Mouse (Mus musculus): ENCODE measurements at regions not wholly inside any gene's neighbourhood (a gene's known extent, or its start where the extent isn't known, plus 50 kb on each side); places are given as distances from the start of the nearest gene placed in this dataset.

GRCm38 (mm10) chr5:147794711-147795532, 65.3 kb upstream of the Pomp start:
- 77% methylated on average over 17 of the region's 17 CpGs for WGBS
- no peak for DNase-seq (ENCODE audit: low spot score)
- Histone ChIP-seq H3K4me1 (no peaks in the 10 kb centered on the region), H3K36me3 (replicated peaks) (no peaks in the 10 kb centered on the region), H3K9me3 (0 out of 2 replicates have a peak, but pooled peaks cover 9% of the 10 kb centered on the region), H3K27ac (replicated peaks) (no peak overlapping the region), H3K4me3 (no peak overlapping the region), H3K27me3 (replicated peaks; ENCODE audit: low read depth, poor library complexity, severe bottlenecking) (no peaks in the 10 kb centered on the region)

GRCm38 (mm10) chr5:147793059-147793458, 67.2 kb upstream of the Pomp start:
- Histone ChIP-seq H3K9me3 (0 out of 2 replicates have a peak, but pooled peaks cover 5% of the 10 kb centered on the region), H3K4me3 (no peak overlapping the region), H3K27me3 (replicated peaks; ENCODE audit: low read depth, poor library complexity, severe bottlenecking) (no peaks in the 10 kb centered on the region), H3K4me1 (no peaks in the 10 kb centered on the region), H3K27ac (replicated peaks) (no peak overlapping the region), H3K36me3 (replicated peaks) (no peaks in the 10 kb centered on the region)
- no peak for DNase-seq (ENCODE audit: low spot score)
- 80% methylated on average over 9 of the region's 9 CpGs for WGBS

GRCm38 (mm10) chr5:147792638-147793037, 66.8 kb upstream of the Flt1 start:
- H3K4me3 ChIP-seq, result no peak overlapping the region
- no peaks in the 10 kb centered on the region for H3K36me3 ChIP-seq (replicated peaks)
- H3K27me3 ChIP-seq (replicated peaks; ENCODE audit: low read depth, poor library complexity, severe bottlenecking), result no peaks in the 10 kb centered on the region
- 82% methylated on average over 4 of the region's 4 CpGs for WGBS
- 0 out of 2 replicates have a peak, but pooled peaks cover 4% of the 10 kb centered on the region for H3K9me3 ChIP-seq
- DNase-seq (ENCODE audit: low spot score), result no peak
- H3K4me1 ChIP-seq, result no peaks in the 10 kb centered on the region
- no peak overlapping the region for H3K27ac ChIP-seq (replicated peaks)

DNA sequence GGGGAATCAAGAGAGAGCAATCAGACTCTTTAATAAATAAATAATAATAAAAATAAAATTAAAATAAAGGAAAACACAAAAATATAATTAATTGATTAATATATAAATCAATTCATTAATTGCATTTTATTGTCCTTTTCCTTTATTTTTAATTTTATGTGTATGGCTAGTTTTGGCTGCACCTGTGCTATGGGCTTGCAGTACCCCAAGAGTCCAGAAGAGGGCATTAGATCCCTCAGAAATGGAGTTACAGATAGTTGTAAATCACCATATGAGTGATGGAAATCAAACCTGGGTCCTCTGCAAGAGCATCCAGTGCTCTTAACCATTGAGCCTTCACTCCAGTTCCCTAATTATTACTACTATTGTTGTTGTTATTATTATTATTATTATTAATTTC, 65.3 kb upstream of the Flt1 start:
- no peak for DNase-seq (ENCODE audit: low spot score)
- Histone ChIP-seq H3K36me3 (replicated peaks) (no peaks in the 10 kb centered on the region), H3K9me3 (no peaks in the 10 kb centered on the region), H3K4me1 (no peaks in the 10 kb centered on the region), H3K27ac (replicated peaks) (no peak overlapping the region), H3K4me3 (no peak overlapping the region), H3K27me3 (replicated peaks; ENCODE audit: low read depth, poor library complexity, severe bottlenecking) (no peaks in the 10 kb centered on the region)

- Histone ChIP-seq H3K9me3 (peaks cover 7% of the 10 kb centered on the region; the same call in 1 of the 2 replicates), H3K4me1 (peaks cover under 1% of the 10 kb centered on the region; the same call in 1 of the 2 replicates), H3K4me3 (no peak overlapping the region), H3K36me3 (replicated peaks) (no peaks in the 10 kb centered on the region), H3K27ac (replicated peaks) (no peak overlapping the region), H3K27me3 (replicated peaks; ENCODE audit: low read depth, poor library complexity, severe bottlenecking) (no peaks in the 10 kb centered on the region)
- 74% methylated on average over 6 of the region's 6 CpGs for WGBS
- DNase-seq (ENCODE audit: low spot score), result no peak
Measured at GRCm38 (mm10) chr5:147788496-147788895, 62.7 kb upstream of the Flt1 start.

GRCm38 (mm10) chr5:147786857-147787256, 61.0 kb upstream of the Flt1 start:
- Histone ChIP-seq H3K27ac (replicated peaks) (no peak overlapping the region), H3K4me1 (peaks cover 16% of the 10 kb centered on the region), H3K36me3 (replicated peaks) (no peaks in the 10 kb centered on the region), H3K9me3 (peaks cover 7% of the 10 kb centered on the region; the same call in 1 of the 2 replicates), H3K4me3 (no peak overlapping the region), H3K27me3 (replicated peaks; ENCODE audit: low read depth, poor library complexity, severe bottlenecking) (no peaks in the 10 kb centered on the region)
- no peak for DNase-seq (ENCODE audit: low spot score)
- WGBS, result 73% methylated on average over 5 of the region's 5 CpGs

- no peak for DNase-seq (ENCODE audit: low spot score)
- H3K27me3 ChIP-seq (replicated peaks; ENCODE audit: low read depth, poor library complexity, severe bottlenecking), result no peaks in the 10 kb centered on the region
- H3K27ac ChIP-seq (replicated peaks), result no peak overlapping the region
- no peak overlapping the region for H3K4me3 ChIP-seq
- H3K4me1 ChIP-seq, result peaks cover 16% of the 10 kb centered on the region
- WGBS, result 92% methylated on average over 9 of the region's 9 CpGs
- peaks cover 7% of the 10 kb centered on the region; the same call in 1 of the 2 replicates for H3K9me3 ChIP-seq
- H3K36me3 ChIP-seq (replicated peaks), result no peaks in the 10 kb centered on the region
Measured at GRCm38 (mm10) chr5:147784159-147784558, 58.3 kb upstream of the Flt1 start.

DNA sequence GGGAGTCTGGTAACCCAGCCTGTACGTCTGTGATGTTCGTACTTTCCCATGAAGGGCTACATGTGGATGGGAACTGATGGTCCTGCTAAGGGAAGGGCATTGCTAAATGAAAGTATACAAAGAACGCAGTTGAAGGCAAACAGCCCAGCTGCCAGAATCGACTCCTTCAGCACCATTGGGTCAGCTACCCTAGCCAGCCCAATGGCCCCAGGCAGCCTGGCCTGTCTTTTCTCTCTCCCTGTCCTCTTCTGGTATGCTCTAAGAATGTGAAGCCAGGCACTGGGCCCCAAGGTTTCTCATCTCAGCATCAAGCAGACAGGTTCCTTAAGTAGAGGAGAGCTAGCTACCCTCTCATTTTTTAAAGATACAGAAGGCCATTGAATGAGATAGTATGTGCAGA, 57.7 kb upstream of the Flt1 start:
- WGBS, result 62% methylated on average over 4 of the region's 4 CpGs
- Histone ChIP-seq H3K4me3 (no peak overlapping the region), H3K36me3 (replicated peaks) (no peaks in the 10 kb centered on the region), H3K27me3 (replicated peaks; ENCODE audit: low read depth, poor library complexity, severe bottlenecking) (no peaks in the 10 kb centered on the region), H3K9me3 (peaks cover 7% of the 10 kb centered on the region; the same call in 1 of the 2 replicates), H3K27ac (replicated peaks) (no peak overlapping the region), H3K4me1 (peaks cover 23% of the 10 kb centered on the region)
- DNase-seq (ENCODE audit: low spot score), result no peak

DNA sequence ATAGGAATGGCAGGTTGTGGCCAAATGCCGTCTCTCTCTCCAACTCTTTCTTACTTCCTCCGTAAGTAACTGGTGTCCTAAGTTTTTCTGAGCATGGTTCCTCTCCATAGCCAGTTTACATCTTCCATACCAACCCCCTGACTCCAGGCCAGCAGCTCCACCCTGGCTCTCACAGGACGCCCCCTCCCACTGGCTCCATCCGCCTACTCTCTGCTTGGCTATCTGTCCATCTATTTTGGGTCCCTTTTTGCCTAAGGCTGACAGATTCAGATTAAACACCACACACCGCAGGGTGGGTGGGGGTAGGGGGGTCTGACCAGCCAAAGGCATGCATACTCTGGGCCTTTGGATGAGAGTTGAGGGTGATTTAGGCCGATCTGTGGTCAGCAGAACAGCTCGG, 57.0 kb upstream of the Flt1 start:
- Histone ChIP-seq H3K36me3 (replicated peaks) (no peaks in the 10 kb centered on the region), H3K27me3 (replicated peaks; ENCODE audit: low read depth, poor library complexity, severe bottlenecking) (no peaks in the 10 kb centered on the region), H3K4me3 (no peak overlapping the region), H3K9me3 (peaks cover 7% of the 10 kb centered on the region; the same call in 1 of the 2 replicates), H3K4me1 (peaks cover 30% of the 10 kb centered on the region), H3K27ac (replicated peaks) (no peak overlapping the region)
- no peak for DNase-seq (ENCODE audit: low spot score)
- 35% methylated on average over 7 of the region's 7 CpGs for WGBS

DNA sequence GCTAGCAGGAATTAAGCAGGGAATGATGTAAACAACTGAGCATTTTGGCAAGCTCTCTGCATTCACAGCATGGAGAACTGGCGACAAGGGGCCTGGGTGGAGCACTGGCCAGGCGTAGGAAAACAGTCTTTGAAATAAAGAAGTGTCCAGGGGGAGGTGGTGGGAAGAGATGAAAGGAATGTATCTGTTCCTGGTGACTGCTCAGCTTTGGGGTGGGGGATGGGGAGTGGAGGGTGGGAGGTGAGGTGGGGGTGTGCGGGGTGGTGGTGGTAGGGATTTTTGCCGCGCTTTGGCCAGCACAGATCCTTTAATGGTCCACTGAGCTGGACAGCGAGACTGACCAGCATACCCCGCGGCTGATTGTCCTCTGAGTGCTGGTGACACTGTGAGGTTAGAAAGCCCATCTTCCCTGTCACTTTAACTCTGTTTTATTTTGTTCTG, 56.5 kb upstream of the Flt1 start:
- no peak for DNase-seq (ENCODE audit: low spot score)
- H3K27me3 ChIP-seq (replicated peaks; ENCODE audit: low read depth, poor library complexity, severe bottlenecking), result no peaks in the 10 kb centered on the region
- no peak overlapping the region for H3K4me3 ChIP-seq
- H3K27ac ChIP-seq (replicated peaks), result no peak overlapping the region
- peaks cover 7% of the 10 kb centered on the region; the same call in 1 of the 2 replicates for H3K9me3 ChIP-seq
- H3K36me3 ChIP-seq (replicated peaks), result no peaks in the 10 kb centered on the region
- 7% methylated on average over 8 of the region's 8 CpGs for WGBS
- peaks cover 34% of the 10 kb centered on the region for H3K4me1 ChIP-seq

DNA sequence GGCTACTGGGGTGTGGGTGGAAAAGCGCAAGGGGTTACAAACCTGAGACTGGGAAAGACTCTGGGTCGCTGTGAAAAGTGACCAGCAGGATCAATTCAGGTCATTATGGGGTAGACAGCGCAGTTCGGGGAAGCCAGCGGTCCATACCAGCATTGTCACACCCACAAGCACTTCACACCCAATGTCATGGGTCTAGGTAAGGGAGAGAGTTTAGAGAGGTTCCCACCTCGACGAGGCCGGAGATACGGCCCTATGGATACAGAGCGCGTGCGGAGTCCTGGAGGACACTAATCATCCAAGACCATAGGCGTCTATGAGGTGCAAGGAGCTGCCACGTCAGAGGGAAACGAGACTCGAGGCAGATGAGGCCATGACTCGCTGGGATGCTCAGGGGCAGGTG, 55.4 kb upstream of the Flt1 start:
- no peaks in the 10 kb centered on the region for H3K36me3 ChIP-seq (replicated peaks)
- peaks cover 34% of the 10 kb centered on the region for H3K4me1 ChIP-seq
- no peak for DNase-seq (ENCODE audit: low spot score)
- WGBS, result 93% methylated on average over 17 of the region's 17 CpGs
- H3K4me3 ChIP-seq, result no peak overlapping the region
- no peak overlapping the region for H3K27ac ChIP-seq (replicated peaks)
- no peaks in the 10 kb centered on the region for H3K27me3 ChIP-seq (replicated peaks; ENCODE audit: low read depth, poor library complexity, severe bottlenecking)
- H3K9me3 ChIP-seq, result peaks cover 7% of the 10 kb centered on the region; the same call in 1 of the 2 replicates

DNA sequence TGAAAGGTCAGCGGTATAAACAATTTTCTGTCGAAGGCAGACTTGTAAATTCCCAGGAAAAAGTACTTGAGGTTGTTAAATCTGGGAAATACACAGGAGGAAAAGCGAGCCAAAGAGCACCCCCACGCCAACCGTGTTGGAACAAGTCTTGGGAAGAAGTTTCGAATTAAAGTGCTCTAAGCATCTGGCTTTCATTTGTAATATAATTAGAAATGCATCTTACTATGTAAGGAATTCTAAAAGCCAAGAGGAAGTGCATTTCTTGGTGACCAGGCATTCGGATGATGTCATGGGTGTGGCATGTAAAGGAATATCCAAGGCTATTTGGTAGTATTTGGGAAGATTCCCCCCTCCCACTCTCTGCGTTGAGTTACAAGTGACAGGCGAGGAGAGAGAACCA, 52.7 kb upstream of the Flt1 start:
- no peaks in the 10 kb centered on the region for H3K36me3 ChIP-seq (replicated peaks)
- peak overlapping the region; percentile 76 for H3K27ac ChIP-seq (replicated peaks)
- peak; percentile 48 for DNase-seq (ENCODE audit: low spot score)
- H3K4me3 ChIP-seq, result no peak overlapping the region
- H3K4me1 ChIP-seq, result peaks cover 34% of the 10 kb centered on the region
- H3K9me3 ChIP-seq, result no peaks in the 10 kb centered on the region
- WGBS, result 55% methylated on average over 9 of the region's 9 CpGs
- no peaks in the 10 kb centered on the region for H3K27me3 ChIP-seq (replicated peaks; ENCODE audit: low read depth, poor library complexity, severe bottlenecking)

All from embryonic facial prominence, embryonic 10.5 days (tissue).